Mouse (Mus musculus): Measurements from ENCODE around the gene Eme1.
A peak's percentile ranks its signal among the peaks of the same experiment; 100 is the strongest.

The Eme1 gene

GRCm38 (mm10) chr11:94644461-94645219, 9.1 kb downstream of the Eme1 start:
- no peak for DNase-seq

- no peak for DNase-seq
These were observed 19.3 kb downstream of the Eme1 start for GRCm38 (mm10) chr11:94634431-94634830.

GRCm38 (mm10) chr11:94632988-94633387, 20.8 kb downstream of the Eme1 start:
- no peak for DNase-seq

GRCm38 (mm10) chr11:94631969-94632368, 21.8 kb downstream of the Eme1 start:
- DNase-seq: no peak

GRCm38 (mm10) chr11:94630199-94631011, 23.4 kb downstream of the Eme1 start:
- DNase-seq: peak; percentile 34

GRCm38 (mm10) chr11:94629884-94630198, 23.9 kb downstream of the Eme1 start:
- no peak for DNase-seq

- peak; percentile 97 for DNase-seq
These were observed 24.4 kb downstream of the Eme1 start, which contains the start of gene Lrrc59 for GRCm38 (mm10) chr11:94629199-94629883. Lrrc59 (plus strand) TSS chr11:94629767.

- DNase-seq: no peak
These were observed 31.6 kb downstream of the Eme1 start for GRCm38 (mm10) chr11:94622162-94622561.

- DNase-seq: no peak
These were observed 32.3 kb downstream of the Eme1 start for GRCm38 (mm10) chr11:94621458-94621852.

- DNase-seq: no peak
These were observed 32.9 kb downstream of the Eme1 start for GRCm38 (mm10) chr11:94620766-94621457.

- DNase-seq: no peak
These were observed 36.1 kb downstream of the Eme1 start for GRCm38 (mm10) chr11:94617646-94618045.

- no peak for DNase-seq
These were observed 38.3 kb downstream of the Eme1 start for GRCm38 (mm10) chr11:94615494-94615893.

GRCm38 (mm10) chr11:94614603-94615002, 39.2 kb downstream of the Eme1 start:
- no peak for DNase-seq

GRCm38 (mm10) chr11:94610744-94611740, 42.7 kb downstream of the Eme1 start:
- DNase-seq: no peak

- DNase-seq: no peak
These were observed 51.3 kb downstream of the Eme1 start for GRCm38 (mm10) chr11:94602356-94602955.

- DNase-seq: peak; percentile 79
These were observed 52.2 kb downstream of the Eme1 start, which contains the start of gene Acsf2 for GRCm38 (mm10) chr11:94601321-94602281. Acsf2 (minus strand) TSS chr11:94601871.

- no peak for DNase-seq
These were observed 53.3 kb downstream of the Eme1 start for GRCm38 (mm10) chr11:94600447-94600846.

- no peak for DNase-seq
These were observed 55.2 kb downstream of the Eme1 start for GRCm38 (mm10) chr11:94598437-94599120.

GRCm38 (mm10) chr11:94597319-94597718, 56.4 kb downstream of the Eme1 start:
- DNase-seq: no peak
